Mouse (Mus musculus) R1 (cell line): ENCODE data around the gene Sfmbt2.
A peak's percentile ranks its signal among the peaks of the same experiment; 100 is the strongest.
"Not testable (repeated sequence)": the region's sequence is repeated elsewhere in the genome, so short reads cannot be mapped to it uniquely, and the experiment has no call there.

Source experiments
- DNase-seq: peaks from one replicate; pipeline ENCODE4 v3.0.0-alpha.2; 2018; ENCODE audit warnings: low read depth, low spot score

Sfmbt2 gene

GRCm38 (mm10) chr2:10370176-10370575, at the start of gene Sfmbt2:
Gene Sfmbt2, plus strand, starts transcription at chr2:10370510.
- DNase-seq = peak; percentile 30

GRCm38 (mm10) chr2:10321093-10321492, 49.2 kb upstream of the Sfmbt2 start:
- no peak for DNase-seq

- no peak for DNase-seq
Measured at GRCm38 (mm10) chr2:10323173-10323572, 47.1 kb upstream of the Sfmbt2 start.

- no peak for DNase-seq
Measured at GRCm38 (mm10) chr2:10324980-10325379, 45.3 kb upstream of the Sfmbt2 start.

- DNase-seq = no peak
Measured at GRCm38 (mm10) chr2:10330216-10330615, 40.1 kb upstream of the Sfmbt2 start.

GRCm38 (mm10) chr2:10334299-10334698, 36.0 kb upstream of the Sfmbt2 start:
- peak; percentile 71 for DNase-seq

GRCm38 (mm10) chr2:10335037-10335608, 35.2 kb upstream of the Sfmbt2 start:
- DNase-seq = peak; percentile 26

- no peak for DNase-seq
Measured at GRCm38 (mm10) chr2:10340022-10340421, 30.3 kb upstream of the Sfmbt2 start.

- DNase-seq = no peak
Measured at GRCm38 (mm10) chr2:10343523-10343922, 26.8 kb upstream of the Sfmbt2 start.

- DNase-seq = not testable (repeated sequence)
Measured at GRCm38 (mm10) chr2:10344073-10344472, 26.2 kb upstream of the Sfmbt2 start.

GRCm38 (mm10) chr2:10347193-10347592, 23.1 kb upstream of the Sfmbt2 start:
- no peak for DNase-seq

GRCm38 (mm10) chr2:10348036-10348435, 22.3 kb upstream of the Sfmbt2 start:
- DNase-seq = no peak

GRCm38 (mm10) chr2:10350266-10350810, 20.0 kb upstream of the Sfmbt2 start:
- DNase-seq = no peak

GRCm38 (mm10) chr2:10351125-10351524, 19.2 kb upstream of the Sfmbt2 start:
- DNase-seq = no peak

- no peak for DNase-seq
Measured at GRCm38 (mm10) chr2:10352887-10353286, 17.4 kb upstream of the Sfmbt2 start.

- peak; percentile 72 for DNase-seq
Measured at GRCm38 (mm10) chr2:10353889-10354288, 16.4 kb upstream of the Sfmbt2 start.

- DNase-seq = no peak
Measured at GRCm38 (mm10) chr2:10359861-10360260, 10.4 kb upstream of the Sfmbt2 start.

GRCm38 (mm10) chr2:10365081-10365480, 5.2 kb upstream of the Sfmbt2 start:
- DNase-seq = peak; percentile 94

- no peak for DNase-seq
Measured at GRCm38 (mm10) chr2:10366284-10366683, 4.0 kb upstream of the Sfmbt2 start.

- DNase-seq = no peak
Measured at GRCm38 (mm10) chr2:10369676-10370075, 634 bp upstream of the Sfmbt2 start.

GRCm38 (mm10) chr2:10370687-10371458, 563 bp downstream of the Sfmbt2 start:
- DNase-seq = peak; percentile 39

GRCm38 (mm10) chr2:10371459-10371817, 1.1 kb downstream of the Sfmbt2 start:
- peak; percentile 33 for DNase-seq

- DNase-seq = no peak
Measured at GRCm38 (mm10) chr2:10371899-10372298, 1.6 kb downstream of the Sfmbt2 start.
